Mouse (Mus musculus) midbrain, embryonic 13.5 days (tissue): ENCODE measurements around the gene Hoxc12. TPM values are rescaled to one million over a fixed set of nuclear protein-coding genes. Genes with fewer than 3 reads are reported as not detected.

Experiments used
- ATAC-seq: fragments of 200-750 bp; cut with Nextera tagmentation; 2 replicates; pipeline ENCODE4 v1.8.0; 2017; ENCODE audit warnings: mild to moderate bottlenecking, moderate TSS enrichment, moderate library complexity
- H3K27ac ChIP-seq: fragments of 300-500 bp; sonication (generic); 2 replicates; pipeline ENCODE4 v1.5.1; 2015; ENCODE audit warnings: inconsistent platforms, mild to moderate bottlenecking, moderate library complexity
- H3K27me3 ChIP-seq: fragments of 300-500 bp; sonication (generic); 2 replicates; pipeline ENCODE4 v1.6.1; 2015; ENCODE audit warnings: mild to moderate bottlenecking, inconsistent platforms
- H3K36me3 ChIP-seq: fragments of 300-500 bp; sonication (generic); 2 replicates; pipeline ENCODE4 v1.6.1; 2015; ENCODE audit warnings: mild to moderate bottlenecking, inconsistent platforms
- H3K4me1 ChIP-seq: fragments of 300-500 bp; sonication (generic); replicated peaks from 2 replicates; pipeline ENCODE4 v1.6.1; 2015; ENCODE audit warnings: inconsistent platforms
- H3K4me2 ChIP-seq: fragments of 300-500 bp; sonication (generic); replicated peaks from 2 replicates; pipeline ENCODE4 v1.6.1; 2015; ENCODE audit warnings: moderate library complexity, mild to moderate bottlenecking, inconsistent platforms
- H3K4me3 ChIP-seq: fragments of 300-500 bp; sonication (generic); replicated peaks from 2 replicates; pipeline ENCODE4 v1.5.1; 2015; ENCODE audit warnings: mild to moderate bottlenecking, inconsistent platforms
- H3K9ac ChIP-seq: fragments of 300-500 bp; sonication (generic); replicated peaks from 2 replicates; pipeline ENCODE4 v1.6.1; 2015; ENCODE audit warnings: mild to moderate bottlenecking, inconsistent platforms
- H3K9me3 ChIP-seq: fragments of 300-500 bp; sonication (generic); 2 replicates; pipeline ENCODE4 v1.6.1; 2016; ENCODE audit warnings: mild to moderate bottlenecking, inconsistent platforms
- WGBS: fragments of 180-500 bp; shearing (Covaris S2); methylation state at CpG from one replicate; pipeline ENCODE4 v1.1.7; 2015; 5-methylcytosine and 5-hydroxymethylcytosine counted together
- polyA plus RNA-seq: library from polyadenylated mRNA; unstranded; fragments of >200 nt; fragmentation: Nextera tagmentation; extraction: Ambion mirVana; gene quantifications from 2 replicates; pipeline ENCODE4 v1.2.1, GENCODE M21; 2015

The Hoxc12 gene
- polyA plus RNA-seq, 1 experiment from 2014 or later, result not detected

DNA sequence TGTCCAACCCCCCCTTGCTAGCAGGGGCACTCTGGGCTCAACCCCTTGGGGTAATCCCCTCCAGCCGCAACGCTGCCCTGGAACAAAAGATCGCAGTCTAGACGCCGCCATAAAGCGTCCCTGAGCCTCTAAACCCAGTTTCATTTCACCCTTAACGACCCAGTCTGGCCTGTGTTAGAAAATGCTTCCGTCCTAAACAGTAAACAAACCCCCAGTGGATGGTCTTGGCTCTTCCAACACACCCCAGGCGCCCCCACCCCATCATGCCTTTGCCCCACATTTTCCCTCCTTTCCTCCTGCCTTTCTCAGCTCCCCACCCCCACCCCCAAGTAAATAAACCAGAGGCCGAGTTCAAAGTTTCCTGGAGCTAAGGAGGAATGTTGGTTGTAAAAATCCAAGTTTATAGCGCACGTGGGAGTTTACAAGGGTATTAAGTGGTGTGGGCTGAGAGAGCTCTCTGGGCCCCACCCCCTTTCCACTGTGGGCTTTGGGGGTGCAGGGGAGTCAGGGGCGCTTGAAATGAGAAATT lies 23.2 kb downstream of the Hoxc12 start:
- ATAC-seq, result no peak
- H3K27ac ChIP-seq, result no peak overlapping the region
- H3K27me3 ChIP-seq, result peaks cover 98% of the 10 kb centered on the region
- 0% methylated on average over 13 of the region's 13 CpGs for WGBS
- H3K9me3 ChIP-seq, result no peaks in the 10 kb centered on the region
- no peak overlapping the region for H3K4me3 ChIP-seq
- H3K9ac ChIP-seq, result no peak overlapping the region
- H3K36me3 ChIP-seq, result no peaks in the 10 kb centered on the region
- H3K4me1 ChIP-seq, result no peaks in the 10 kb centered on the region
- H3K4me2 ChIP-seq, result no peak overlapping the region

DNA sequence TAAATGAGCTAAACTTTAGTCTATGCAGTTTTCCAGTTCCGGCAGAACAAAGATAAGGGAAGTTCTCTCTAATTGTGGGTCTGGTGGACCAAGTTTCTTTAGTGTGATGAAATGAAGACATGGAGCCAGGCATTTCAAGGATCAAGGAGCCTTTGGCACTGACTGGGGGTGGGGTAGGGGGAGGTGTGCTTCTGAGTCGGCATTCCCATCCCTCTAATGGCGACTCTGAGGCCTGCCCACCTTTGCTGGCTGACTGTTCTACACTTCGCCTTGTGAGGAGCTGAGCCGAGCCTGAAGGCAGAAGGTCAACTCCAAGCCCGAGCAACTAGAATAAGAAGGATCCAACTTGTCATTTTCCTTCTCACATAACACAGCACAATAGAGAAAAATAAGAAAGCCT lies 25.2 kb downstream of the Hoxc12 start:
- Histone ChIP-seq H3K27ac (no peak overlapping the region), H3K4me2 (no peak overlapping the region), H3K9ac (no peak overlapping the region), H3K4me3 (no peak overlapping the region), H3K4me1 (peaks cover 5% of the 10 kb centered on the region), H3K27me3 (peaks cover 98% of the 10 kb centered on the region), H3K36me3 (no peaks in the 10 kb centered on the region), H3K9me3 (no peaks in the 10 kb centered on the region)
- ATAC-seq, result no peak
- 4% methylated on average over 6 of the region's 6 CpGs for WGBS

DNA sequence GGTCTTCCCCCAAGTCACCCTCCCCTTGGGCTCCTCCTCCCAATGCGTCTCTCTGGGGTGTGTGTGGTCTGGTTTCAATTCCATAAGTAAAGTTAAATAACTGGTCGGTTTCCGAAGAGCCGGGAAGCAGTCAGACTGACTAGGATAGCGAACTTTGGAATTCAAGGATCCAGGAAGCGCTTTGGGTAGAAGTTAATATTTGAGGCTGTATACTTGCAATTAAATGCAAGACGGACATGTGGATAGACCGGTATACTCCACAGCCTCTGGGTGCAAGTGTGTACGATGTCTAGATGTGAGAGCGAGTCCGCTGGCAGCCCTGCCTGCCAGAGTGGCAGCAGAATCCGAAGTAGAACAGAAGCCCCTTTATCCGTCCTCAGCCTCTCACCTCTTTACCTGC lies 25.9 kb downstream of the Hoxc12 start:
- Histone ChIP-seq H3K36me3 (no peaks in the 10 kb centered on the region), H3K9me3 (no peaks in the 10 kb centered on the region), H3K4me2 (no peak overlapping the region), H3K27ac (no peak overlapping the region), H3K4me1 (peaks cover 5% of the 10 kb centered on the region), H3K27me3 (peaks cover 98% of the 10 kb centered on the region), H3K4me3 (no peak overlapping the region), H3K9ac (no peak overlapping the region)
- 4% methylated on average over 13 of the region's 13 CpGs for WGBS
- ATAC-seq, result no peak

DNA sequence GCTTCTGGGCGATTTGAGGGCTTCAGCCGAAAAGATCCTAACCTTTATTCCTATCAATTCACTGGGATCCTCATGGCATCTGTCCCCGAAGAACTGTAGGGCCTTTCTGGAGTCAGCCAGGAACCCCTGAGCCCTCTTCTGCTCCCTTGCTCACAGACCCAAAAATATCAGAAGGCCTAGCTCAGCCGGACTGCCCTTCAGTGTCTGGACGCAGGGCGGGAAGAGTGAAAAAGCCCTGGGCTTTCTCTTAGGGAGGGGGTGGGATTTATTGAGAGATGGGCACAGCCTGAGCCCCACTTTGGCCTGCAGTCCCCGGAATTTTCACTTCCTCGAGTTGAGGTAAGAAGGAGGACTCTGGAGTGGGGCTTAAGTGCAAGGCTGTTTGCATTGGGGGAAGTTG lies 26.7 kb downstream of the Hoxc12 start:
- 4% methylated on average over 8 of the region's 8 CpGs for WGBS
- no peak for ATAC-seq
- H3K4me2 ChIP-seq, result no peak overlapping the region
- H3K27ac ChIP-seq, result no peak overlapping the region
- peaks cover 97% of the 10 kb centered on the region for H3K27me3 ChIP-seq
- H3K4me3 ChIP-seq, result no peak overlapping the region
- H3K9ac ChIP-seq, result no peak overlapping the region
- H3K9me3 ChIP-seq, result no peaks in the 10 kb centered on the region
- peaks cover 5% of the 10 kb centered on the region for H3K4me1 ChIP-seq
- H3K36me3 ChIP-seq, result no peaks in the 10 kb centered on the region

DNA sequence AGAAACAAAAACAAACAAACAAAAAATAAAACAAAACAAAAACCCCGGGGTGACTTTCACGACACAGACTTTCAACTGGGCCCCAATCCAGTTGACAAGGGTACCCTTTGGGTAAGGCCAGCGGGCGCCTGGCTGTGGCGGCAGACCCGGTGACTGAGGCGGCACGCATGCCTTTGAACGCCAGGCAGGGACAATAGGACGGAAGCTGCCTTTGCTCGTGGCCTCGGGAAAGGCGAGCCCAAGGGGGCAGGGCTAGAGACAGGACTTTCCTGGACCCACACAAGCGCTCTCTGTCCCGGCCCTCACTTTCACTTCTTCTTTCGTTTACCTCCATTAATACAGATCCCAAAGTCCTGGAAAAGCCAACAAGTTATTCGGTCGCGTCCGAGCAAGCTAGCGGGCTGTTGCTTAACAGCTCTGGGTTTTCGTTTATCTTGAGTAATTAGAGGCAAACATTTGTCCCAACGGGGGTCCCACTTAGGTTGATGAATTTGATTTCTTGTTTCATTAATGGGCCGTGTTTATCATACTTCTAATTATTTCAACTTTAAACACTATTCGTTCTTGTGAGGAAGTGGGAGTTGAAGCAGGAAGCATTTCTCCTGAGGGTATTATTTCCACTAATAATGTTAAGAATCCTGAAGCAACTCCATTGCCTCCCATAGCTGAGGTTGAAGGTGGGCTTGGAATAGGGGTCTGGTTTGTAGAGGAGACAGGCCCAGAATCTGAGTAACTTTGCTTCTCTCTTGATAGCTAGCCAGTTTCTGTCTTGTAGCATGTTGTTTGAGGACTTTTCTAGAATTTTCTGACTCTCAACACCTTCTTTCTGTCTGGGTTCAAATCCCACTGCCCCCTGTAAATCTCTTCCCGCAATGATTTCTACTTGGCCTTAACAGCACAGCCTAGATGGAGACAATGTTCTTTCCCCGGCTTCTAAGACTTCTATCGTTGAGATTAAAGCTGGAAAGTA lies 27.4 kb downstream of the Hoxc12 start:
- no peaks in the 10 kb centered on the region for H3K36me3 ChIP-seq
- WGBS, result 2% methylated on average over 28 of the region's 28 CpGs
- ATAC-seq, result no peak
- H3K9me3 ChIP-seq, result no peaks in the 10 kb centered on the region
- H3K27me3 ChIP-seq, result peaks cover 97% of the 10 kb centered on the region
- no peak overlapping the region for H3K4me3 ChIP-seq
- H3K27ac ChIP-seq, result no peak overlapping the region
- no peak overlapping the region for H3K9ac ChIP-seq
- no peak overlapping the region for H3K4me2 ChIP-seq
- H3K4me1 ChIP-seq, result peaks cover 5% of the 10 kb centered on the region

DNA sequence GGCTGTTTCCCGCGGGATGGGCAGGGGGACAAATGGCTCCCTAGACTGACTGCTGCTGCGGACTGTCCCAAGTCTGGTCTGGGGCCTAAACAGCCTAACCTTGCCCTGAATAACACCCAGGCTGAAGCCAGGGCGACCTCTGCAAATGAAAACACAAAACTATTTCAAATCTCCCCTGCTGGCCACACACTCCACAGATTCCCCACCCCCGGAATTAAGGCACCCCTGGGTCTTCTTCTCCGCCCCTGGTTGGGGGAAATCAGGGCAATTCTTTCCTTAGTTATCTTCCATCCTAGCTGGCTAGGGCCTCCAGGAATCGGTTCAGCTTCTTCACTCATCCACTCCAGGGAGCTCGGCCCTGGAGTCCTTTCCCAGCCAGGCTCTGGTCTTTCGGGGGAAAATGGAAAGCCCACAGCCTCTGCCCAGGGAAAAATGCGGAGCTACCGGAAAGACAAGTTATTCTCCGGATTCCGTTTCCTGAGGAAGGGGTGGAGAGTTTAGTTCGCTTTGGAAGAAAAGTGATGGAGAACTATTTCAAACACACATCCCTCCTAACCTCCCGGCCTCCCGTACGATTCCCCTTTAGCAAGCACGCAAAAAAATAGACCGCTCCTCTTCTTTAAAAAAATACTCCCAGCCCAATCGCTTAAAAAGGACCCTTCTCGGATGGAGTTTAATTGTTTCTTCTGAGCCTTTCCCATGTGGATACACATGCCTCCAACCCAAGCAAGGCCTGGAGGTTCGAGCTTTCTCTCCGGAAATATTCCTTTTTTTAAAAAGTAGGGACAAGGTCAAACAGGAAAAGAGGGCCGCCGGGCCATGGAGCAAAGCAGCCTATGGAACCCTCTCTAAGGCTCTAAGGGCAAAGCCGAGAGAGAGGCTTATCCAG lies 28.7 kb downstream of the Hoxc12 start:
- no peak overlapping the region for H3K4me2 ChIP-seq
- peaks cover 5% of the 10 kb centered on the region for H3K4me1 ChIP-seq
- H3K27me3 ChIP-seq, result peaks cover 98% of the 10 kb centered on the region
- no peak overlapping the region for H3K4me3 ChIP-seq
- no peaks in the 10 kb centered on the region for H3K36me3 ChIP-seq
- no peak overlapping the region for H3K27ac ChIP-seq
- no peaks in the 10 kb centered on the region for H3K9me3 ChIP-seq
- no peak for ATAC-seq
- 3% methylated on average over 26 of the region's 26 CpGs for WGBS
- no peak overlapping the region for H3K9ac ChIP-seq

DNA sequence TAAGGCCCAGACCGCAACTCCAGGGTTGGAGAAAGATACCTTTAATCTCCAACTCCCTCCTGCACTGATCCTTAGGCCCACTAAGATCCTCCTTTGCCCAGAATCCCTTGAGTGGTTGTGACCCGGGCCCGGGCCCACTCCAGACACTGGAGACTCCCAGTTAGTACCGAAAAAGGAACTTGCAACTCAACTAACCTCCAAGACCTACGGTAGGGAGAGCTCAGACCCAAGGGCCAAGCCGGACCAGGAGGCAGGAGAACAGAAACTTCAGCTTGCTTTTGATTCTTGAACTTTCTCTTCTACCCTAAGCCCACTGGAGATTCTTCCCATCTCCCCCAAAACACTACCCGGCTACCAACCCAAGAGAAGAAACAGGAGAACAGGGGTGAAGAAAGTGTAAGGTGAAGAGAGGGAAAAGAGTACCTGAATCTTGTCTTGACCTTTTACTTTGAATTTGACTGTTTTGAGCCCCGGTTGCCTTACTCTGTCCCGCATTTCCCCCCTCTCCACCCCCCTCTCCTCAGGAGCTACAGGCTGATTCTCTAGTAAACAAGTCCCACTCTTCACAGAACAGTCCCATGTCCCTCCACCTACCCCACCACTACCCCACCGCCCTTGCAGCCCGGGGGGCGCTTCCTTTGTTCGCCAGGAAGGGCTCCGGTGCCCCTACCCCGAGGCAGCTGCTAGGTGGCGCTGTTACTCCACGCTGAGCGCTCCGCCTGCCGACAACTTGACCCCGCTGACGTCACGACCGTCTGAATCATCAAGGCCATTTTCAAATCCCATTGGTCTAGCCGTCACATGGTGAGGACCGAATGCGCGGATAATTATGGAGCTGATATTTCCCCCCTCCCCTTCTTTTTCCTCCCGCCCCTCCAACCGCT lies 29.6 kb downstream of the Hoxc12 start:
- ATAC-seq, result 0 out of 2 replicates have a peak, but pooled peaks have one; percentile 20
- Histone ChIP-seq H3K9ac (no peak overlapping the region), H3K4me1 (peaks cover 5% of the 10 kb centered on the region), H3K27ac (no peak overlapping the region), H3K4me3 (no peak overlapping the region), H3K4me2 (peak overlapping the region; percentile 25; the same call in 1 of the 2 replicates), H3K9me3 (no peaks in the 10 kb centered on the region), H3K36me3 (no peaks in the 10 kb centered on the region), H3K27me3 (peaks cover 98% of the 10 kb centered on the region)
- WGBS, result 2% methylated on average over 30 of the region's 30 CpGs

DNA sequence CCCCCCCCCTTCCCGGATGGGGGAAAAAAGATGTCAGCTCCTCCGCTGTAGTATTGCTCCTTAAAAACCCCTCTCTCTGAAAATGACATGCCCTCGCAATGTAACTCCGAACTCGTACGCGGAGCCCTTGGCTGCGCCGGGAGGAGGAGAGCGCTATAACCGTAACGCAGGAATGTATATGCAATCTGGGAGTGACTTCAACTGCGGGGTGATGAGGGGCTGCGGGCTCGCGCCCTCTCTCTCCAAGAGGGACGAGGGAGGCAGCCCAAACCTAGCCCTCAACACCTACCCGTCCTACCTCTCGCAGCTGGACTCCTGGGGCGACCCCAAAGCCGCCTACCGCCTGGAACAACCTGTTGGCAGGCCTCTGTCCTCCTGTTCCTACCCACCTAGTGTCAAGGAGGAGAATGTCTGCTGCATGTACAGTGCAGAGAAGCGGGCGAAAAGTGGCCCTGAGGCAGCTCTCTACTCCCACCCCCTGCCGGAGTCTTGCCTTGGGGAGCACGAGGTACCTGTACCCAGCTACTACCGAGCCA lies 30.3 kb downstream of the Hoxc12 start, which contains the start of gene Hoxc10:
Gene Hoxc10 (plus strand): TSS at position 21 of the 536 bp plus-strand sequence.
- H3K4me3 ChIP-seq, result no peak within 1 kb of the TSS
- peaks cover 98% of the 10 kb centered on the region for H3K27me3 ChIP-seq
- peaks cover 5% of the 10 kb centered on the region for H3K4me1 ChIP-seq
- no peak within 1 kb of the TSS for H3K27ac ChIP-seq
- 0 out of 2 replicates have a peak, but pooled peaks have one; percentile 43 for ATAC-seq
- 2% methylated on average over 24 of the region's 27 CpGs for WGBS
- no peak within 1 kb of the TSS for H3K9ac ChIP-seq
- H3K9me3 ChIP-seq, result no peaks in the 10 kb centered on the region
- H3K36me3 ChIP-seq, result no peaks in the 10 kb centered on the region
- H3K4me2 ChIP-seq, result peak within 1 kb of the TSS; percentile 25; the same call in 1 of the 2 replicates

DNA sequence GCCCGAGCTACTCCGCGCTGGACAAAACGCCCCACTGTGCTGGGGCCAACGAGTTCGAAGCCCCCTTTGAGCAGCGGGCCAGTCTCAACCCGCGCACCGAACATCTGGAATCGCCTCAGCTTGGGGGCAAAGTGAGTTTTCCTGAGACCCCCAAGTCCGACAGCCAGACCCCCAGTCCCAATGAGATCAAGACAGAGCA lies 30.7 kb downstream of the Hoxc12 start, which contains the start of gene Hoxc5:
Gene Hoxc5 (plus strand): TSS at position 132 of the 199 bp plus-strand sequence.
- H3K4me2 ChIP-seq, result peak within 1 kb of the TSS; percentile 25; the same call in 1 of the 2 replicates
- no peak for ATAC-seq
- H3K36me3 ChIP-seq, result no peaks in the 10 kb centered on the region
- no peak within 1 kb of the TSS for H3K4me3 ChIP-seq
- no peaks in the 10 kb centered on the region for H3K9me3 ChIP-seq
- under 1% methylated on average over 12 of the region's 12 CpGs for WGBS
- no peak within 1 kb of the TSS for H3K27ac ChIP-seq
- no peak within 1 kb of the TSS for H3K9ac ChIP-seq
- peaks cover 5% of the 10 kb centered on the region for H3K4me1 ChIP-seq
- H3K27me3 ChIP-seq, result peaks cover 99% of the 10 kb centered on the region

DNA sequence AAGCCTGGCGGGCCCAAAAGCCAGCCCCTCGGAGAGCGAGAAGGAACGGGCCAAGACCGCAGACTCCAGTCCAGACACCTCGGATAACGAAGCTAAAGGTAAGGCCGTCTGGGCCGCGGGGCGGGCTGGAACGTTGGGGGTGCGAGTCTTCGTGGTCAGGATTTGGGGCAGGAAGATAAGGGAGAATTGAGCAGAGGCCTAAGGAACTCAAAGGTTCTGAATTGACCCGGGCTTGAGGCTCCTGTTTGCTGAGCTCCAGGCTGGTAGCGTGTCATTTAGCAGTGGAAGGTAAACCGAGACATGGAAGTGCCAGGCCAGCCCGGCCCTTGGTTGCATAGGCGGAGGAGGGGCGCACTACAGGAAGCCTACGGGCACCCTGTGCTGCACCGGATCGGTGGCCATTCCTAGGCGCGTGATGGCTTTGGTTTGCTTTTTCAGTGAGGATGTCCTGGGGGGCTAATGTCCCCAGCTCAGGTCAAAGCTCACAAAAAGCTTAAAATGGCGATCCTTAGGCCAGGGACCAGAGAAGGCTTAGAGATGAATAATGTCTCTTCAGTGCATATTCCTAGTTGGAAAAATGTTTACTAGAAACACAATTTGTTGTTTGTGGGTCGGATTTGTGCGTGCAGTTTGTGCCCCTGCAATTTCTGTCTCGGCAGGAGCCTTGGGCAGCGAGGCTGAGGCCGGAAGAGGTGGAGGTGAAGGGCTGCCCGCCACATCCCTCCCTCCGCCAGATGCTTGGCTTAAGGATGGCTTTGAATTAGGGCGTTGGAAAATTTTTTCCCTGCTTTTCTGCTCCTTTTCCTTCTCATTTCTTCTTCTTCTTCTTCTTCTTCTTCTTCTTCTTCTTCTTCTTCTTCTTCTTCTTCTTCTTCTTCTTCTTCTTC lies 31.2 kb downstream of the Hoxc12 start:
- no peaks in the 10 kb centered on the region for H3K36me3 ChIP-seq
- peaks cover 5% of the 10 kb centered on the region for H3K4me1 ChIP-seq
- H3K9ac ChIP-seq, result no peak overlapping the region
- H3K4me3 ChIP-seq, result no peak overlapping the region
- ATAC-seq, result no peak
- 2% methylated on average over 34 of the region's 34 CpGs for WGBS
- H3K9me3 ChIP-seq, result no peaks in the 10 kb centered on the region
- H3K27ac ChIP-seq, result no peak overlapping the region
- peaks cover 99% of the 10 kb centered on the region for H3K27me3 ChIP-seq
- no peak overlapping the region for H3K4me2 ChIP-seq
